Mouse (Mus musculus) stomach, embryonic 16.5 days (tissue): ENCODE results near the gene Gpr153. TPM values are rescaled to one million over a fixed set of nuclear protein-coding genes. Genes with fewer than 3 reads are reported as not detected.

Experiments
- ATAC-seq: fragments of 200-750 bp; cut with Nextera tagmentation; 2 replicates; pipeline ENCODE4 v1.8.0; 2017; ENCODE audit warnings: moderate number of reproducible peaks, moderate TSS enrichment; ENCODE audit not compliant: insufficient read depth, low FRiP score
- H3K27ac ChIP-seq: fragments of 300-500 bp; sonication (generic); 2 replicates; pipeline ENCODE4 v1.5.1; 2014; ENCODE audit warnings: low read length
- H3K27me3 ChIP-seq: fragments of 300-500 bp; sonication (generic); 2 replicates; pipeline ENCODE4 v1.6.1; 2014; ENCODE audit warnings: low read length, control low read depth, mixed read lengths; ENCODE audit not compliant: control insufficient read depth, insufficient read depth
- H3K36me3 ChIP-seq: fragments of 300-500 bp; sonication (generic); 2 replicates; pipeline ENCODE4 v1.6.1; 2014; ENCODE audit warnings: low read length; ENCODE audit not compliant: control insufficient read depth, insufficient read depth
- H3K4me1 ChIP-seq: fragments of 300-500 bp; sonication (generic); 2 replicates; pipeline ENCODE4 v1.6.1; 2014; ENCODE audit warnings: low read length, control low read depth, mixed read lengths; ENCODE audit not compliant: control insufficient read depth, insufficient read depth
- H3K4me2 ChIP-seq: fragments of 300-500 bp; sonication (generic); 2 replicates; pipeline ENCODE4 v1.6.1; 2014; ENCODE audit warnings: low read depth, low read length, mixed read lengths
- H3K4me3 ChIP-seq: fragments of 300-500 bp; sonication (generic); replicated peaks from 2 replicates; pipeline ENCODE4 v1.5.1; 2014; ENCODE audit warnings: mild to moderate bottlenecking, low read length
- H3K9ac ChIP-seq: fragments of 300-500 bp; sonication (generic); 2 replicates; pipeline ENCODE4 v1.6.1; 2014; ENCODE audit warnings: low read length
- H3K9me3 ChIP-seq: fragments of 300-500 bp; sonication (generic); replicated peaks from 2 replicates; pipeline ENCODE4 v1.6.1; 2016; ENCODE audit warnings: low read length, control low read depth; ENCODE audit not compliant: control insufficient read depth
- WGBS: fragments of 180-500 bp; shearing (Covaris S2); extraction: QIAGEN DNeasy Blood & Tissue Kit; methylation state at CpG from one replicate; pipeline ENCODE4 v1.1.7; 2014; 5-methylcytosine and 5-hydroxymethylcytosine counted together
- polyA plus RNA-seq: library from polyadenylated mRNA; unstranded; fragments of >200 nt; fragmentation: Nextera tagmentation; extraction: Ambion mirVana; gene quantifications from 2 replicates; pipeline ENCODE4 v1.2.1, GENCODE M21; 2015

Gpr153 gene
- polyA plus RNA-seq, 1 experiment from 2014 or later = 6.0 TPM

GRCm38 (mm10) chr4:152271334-152271733 is 2.7 kb upstream of the Gpr153 start:
- no peaks in the 10 kb centered on the region for H3K36me3 ChIP-seq
- H3K27ac ChIP-seq = peak overlapping the region; percentile 92
- no peak overlapping the region for H3K4me2 ChIP-seq
- no peaks in the 10 kb centered on the region for H3K9me3 ChIP-seq
- peaks cover 9% of the 10 kb centered on the region; the same call in 1 of the 2 replicates for H3K27me3 ChIP-seq
- no peak overlapping the region for H3K9ac ChIP-seq
- no peak for ATAC-seq
- peaks cover 27% of the 10 kb centered on the region for H3K4me1 ChIP-seq
- H3K4me3 ChIP-seq = no peak overlapping the region
- WGBS = 93% methylated on average over 11 of the region's 11 CpGs

GRCm38 (mm10) chr4:152272006-152272405 is 2.0 kb upstream of the Gpr153 start:
- Histone ChIP-seq H3K9me3 (no peaks in the 10 kb centered on the region), H3K27me3 (peaks cover 9% of the 10 kb centered on the region; the same call in 1 of the 2 replicates), H3K36me3 (no peaks in the 10 kb centered on the region), H3K4me3 (no peak overlapping the region), H3K9ac (no peak overlapping the region; the same call in 1 of the 2 replicates), H3K4me2 (no peak overlapping the region), H3K27ac (peak overlapping the region; percentile 92), H3K4me1 (peaks cover 27% of the 10 kb centered on the region)
- ATAC-seq = peak; percentile 26; the same call in 1 of the 2 replicates
- 59% methylated on average over 7 of the region's 7 CpGs for WGBS

- Histone ChIP-seq H3K27me3 (peaks cover 9% of the 10 kb centered on the region; the same call in 1 of the 2 replicates), H3K4me1 (peaks cover 27% of the 10 kb centered on the region), H3K4me2 (no peak overlapping the region), H3K36me3 (no peaks in the 10 kb centered on the region), H3K9ac (no peak overlapping the region; the same call in 1 of the 2 replicates), H3K9me3 (no peaks in the 10 kb centered on the region), H3K27ac (peak overlapping the region; percentile 92), H3K4me3 (no peak overlapping the region)
- peak; percentile 45 for ATAC-seq
- 25% methylated on average over 9 of the region's 9 CpGs for WGBS
These were observed 1.5 kb upstream of the Gpr153 start for GRCm38 (mm10) chr4:152272449-152273049.

GRCm38 (mm10) chr4:152273191-152273590 is 841 bp upstream of the Gpr153 start:
- H3K27ac ChIP-seq = peak overlapping the region; percentile 92
- H3K9ac ChIP-seq = no peak overlapping the region
- no peaks in the 10 kb centered on the region for H3K36me3 ChIP-seq
- ATAC-seq = no peak
- H3K4me2 ChIP-seq = no peak overlapping the region
- H3K27me3 ChIP-seq = peaks cover 9% of the 10 kb centered on the region; the same call in 1 of the 2 replicates
- no peaks in the 10 kb centered on the region for H3K9me3 ChIP-seq
- H3K4me1 ChIP-seq = peaks cover 27% of the 10 kb centered on the region
- no peak overlapping the region for H3K4me3 ChIP-seq
- 43% methylated on average over 3 of the region's 3 CpGs for WGBS

GRCm38 (mm10) chr4:152274681-152275131 is 674 bp downstream of the Gpr153 start:
- Histone ChIP-seq H3K4me2 (peak overlapping the region; percentile 92), H3K36me3 (no peaks in the 10 kb centered on the region), H3K9me3 (no peaks in the 10 kb centered on the region), H3K4me1 (peaks cover 27% of the 10 kb centered on the region), H3K4me3 (peak overlapping the region; percentile 66), H3K27ac (peak overlapping the region; percentile 92), H3K9ac (peak overlapping the region; percentile 83), H3K27me3 (peaks cover 13% of the 10 kb centered on the region)
- WGBS = 2% methylated on average over 20 of the region's 20 CpGs
- ATAC-seq = peak; percentile 25; the same call in 1 of the 2 replicates

- 55% methylated on average over 10 of the region's 10 CpGs for WGBS
- Histone ChIP-seq H3K4me1 (peaks cover 19% of the 10 kb centered on the region), H3K36me3 (no peaks in the 10 kb centered on the region), H3K9ac (no peak overlapping the region), H3K9me3 (no peaks in the 10 kb centered on the region), H3K4me3 (no peak overlapping the region), H3K27ac (no peak overlapping the region), H3K27me3 (peaks cover 19% of the 10 kb centered on the region), H3K4me2 (no peak overlapping the region)
- ATAC-seq = no peak
These were observed 2.6 kb downstream of the Gpr153 start for GRCm38 (mm10) chr4:152276389-152277347.

GRCm38 (mm10) chr4:152277916-152278315 is 3.9 kb downstream of the Gpr153 start:
- H3K27me3 ChIP-seq = peaks cover 31% of the 10 kb centered on the region
- ATAC-seq = no peak
- H3K9ac ChIP-seq = no peak overlapping the region
- H3K36me3 ChIP-seq = no peaks in the 10 kb centered on the region
- no peak overlapping the region for H3K27ac ChIP-seq
- H3K4me3 ChIP-seq = no peak overlapping the region
- H3K4me2 ChIP-seq = no peak overlapping the region
- H3K4me1 ChIP-seq = peaks cover 10% of the 10 kb centered on the region
- WGBS = 68% methylated on average over 2 of the region's 2 CpGs
- no peaks in the 10 kb centered on the region for H3K9me3 ChIP-seq

GRCm38 (mm10) chr4:152278986-152279385 is 5.0 kb downstream of the Gpr153 start:
- H3K9me3 ChIP-seq = no peaks in the 10 kb centered on the region
- H3K4me1 ChIP-seq = peaks cover 11% of the 10 kb centered on the region; the same call in 1 of the 2 replicates
- no peak overlapping the region for H3K9ac ChIP-seq
- H3K27me3 ChIP-seq = peaks cover 37% of the 10 kb centered on the region
- no peak overlapping the region for H3K27ac ChIP-seq
- H3K4me2 ChIP-seq = no peak overlapping the region
- H3K36me3 ChIP-seq = no peaks in the 10 kb centered on the region
- no peak for ATAC-seq
- 87% methylated on average over 23 of the region's 23 CpGs for WGBS
- H3K4me3 ChIP-seq = no peak overlapping the region

- no peak overlapping the region for H3K4me2 ChIP-seq
- peaks cover 18% of the 10 kb centered on the region; the same call in 1 of the 2 replicates for H3K4me1 ChIP-seq
- H3K27me3 ChIP-seq = peaks cover 51% of the 10 kb centered on the region
- H3K27ac ChIP-seq = no peak overlapping the region
- no peak for ATAC-seq
- no peak overlapping the region for H3K4me3 ChIP-seq
- no peaks in the 10 kb centered on the region for H3K9me3 ChIP-seq
- 45% methylated on average over 15 of the region's 15 CpGs for WGBS
- H3K9ac ChIP-seq = no peak overlapping the region
- no peaks in the 10 kb centered on the region for H3K36me3 ChIP-seq
These were observed 7.6 kb downstream of the Gpr153 start for GRCm38 (mm10) chr4:152281601-152282000.
